Mouse (Mus musculus): ENCODE results near the gene Gm49776.
"Not testable (repeated sequence)": the region's sequence is repeated elsewhere in the genome, so short reads cannot be mapped to it uniquely, and the experiment has no call there.

Gene Gm49776

GRCm38 (mm10) chr16:18203430-18204091 is 54.6 kb downstream of the Gm49776 start:
- no peak for DNase-seq (ENCODE audit: low spot score in 2 of 2)

GRCm38 (mm10) chr16:18202061-18202460 is 56.1 kb downstream of the Gm49776 start:
- no peak for DNase-seq (ENCODE audit: low spot score in 2 of 2)

- no peak for DNase-seq (ENCODE audit: low spot score in 2 of 2)
These were observed 56.5 kb downstream of the Gm49776 start for GRCm38 (mm10) chr16:18201620-18202019.

- DNase-seq (ENCODE audit: low spot score in 2 of 2): no peak
These were observed 58.1 kb downstream of the Gm49776 start for GRCm38 (mm10) chr16:18200062-18200461.

- no peak for DNase-seq (ENCODE audit: low spot score in 2 of 2)
These were observed 59.6 kb downstream of the Gm49776 start for GRCm38 (mm10) chr16:18198365-18199098.

GRCm38 (mm10) chr16:18197881-18198280 is 60.2 kb downstream of the Gm49776 start:
- no peak for DNase-seq (ENCODE audit: low spot score in 2 of 2)

GRCm38 (mm10) chr16:18195561-18195960 is 62.6 kb downstream of the Gm49776 start:
- not testable (repeated sequence) for DNase-seq (ENCODE audit: low spot score in 2 of 2)
